Mouse (Mus musculus): Measurements from ENCODE around the gene Fancg. TPM values are rescaled to one million over a fixed set of nuclear protein-coding genes. Genes with fewer than 3 reads are reported as not detected.
"Not testable (repeated sequence)": the region's sequence is repeated elsewhere in the genome, so short reads cannot be mapped to it uniquely, and the experiment has no call there.

Fancg gene
- polyA plus RNA-seq, 1 experiment from 2014 or later = 11.5 TPM

DNA sequence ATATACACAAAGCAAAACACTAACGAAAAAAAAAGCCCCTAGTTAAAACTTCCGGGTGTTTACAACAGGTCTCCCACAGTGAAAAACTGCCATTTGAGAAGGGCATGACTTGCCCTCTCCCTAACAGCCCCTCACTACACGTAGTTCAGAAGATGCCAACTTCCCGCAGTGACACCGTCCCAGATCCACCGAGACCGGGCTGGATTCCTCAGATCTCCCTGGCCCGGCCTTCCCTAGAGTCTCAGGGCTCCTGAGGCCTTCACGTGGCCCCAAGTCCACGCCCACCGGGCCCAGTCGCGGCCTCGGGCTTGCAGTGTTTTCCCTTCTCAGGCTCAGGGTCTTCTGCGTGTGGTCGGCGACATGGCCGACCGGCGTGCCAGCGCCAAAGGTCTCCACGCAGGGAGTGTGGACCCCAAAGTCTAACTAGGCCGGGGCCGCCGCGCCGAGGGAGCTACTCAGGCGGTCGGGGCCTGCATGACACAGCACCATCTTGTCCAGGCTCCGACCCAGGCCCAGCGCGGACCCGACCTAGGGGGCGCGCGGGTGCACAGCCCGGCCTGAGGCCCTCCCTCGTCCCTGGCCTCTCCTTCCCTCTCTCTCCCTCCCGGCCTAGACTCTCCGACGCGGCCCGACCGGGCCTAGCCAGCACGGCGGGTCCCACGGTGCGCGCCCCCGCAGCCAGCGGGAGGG lies 10.7 kb downstream of the Fancg start:
- Histone ChIP-seq H3K4me3 (ENCODE audit: low read depth, low read length) (peak overlapping the region; percentile 95), H3K36me3 (ENCODE audit: control insufficient read depth, insufficient read depth, low read length) (peaks cover 5% of the 10 kb centered on the region; the same call in 1 of the 2 replicates), H3K9ac (ENCODE audit: low read depth, low read length) (peak overlapping the region; percentile 97), H3K4me1 (ENCODE audit: control insufficient read depth, insufficient read depth, low read length) (peaks cover 12% of the 10 kb centered on the region; the same call in 1 of the 2 replicates), H3K9me3 (replicated peaks; ENCODE audit: control insufficient read depth, low read length) (no peaks in the 10 kb centered on the region), H3K27ac (ENCODE audit: low read depth, low read length) (peak overlapping the region; percentile 100), H3K4me2 (peak overlapping the region; percentile 91), H3K27me3 (ENCODE audit: control insufficient read depth, insufficient read depth, low read length) (no peaks in the 10 kb centered on the region)
- ATAC-seq (replicated peaks; ENCODE audit: insufficient number of reproducible peaks, low FRiP score, low TSS enrichment) = peak; percentile 78
- 0% methylated on average over 51 of the region's 51 CpGs for WGBS (ENCODE audit: insufficient replicate concordance)

DNA sequence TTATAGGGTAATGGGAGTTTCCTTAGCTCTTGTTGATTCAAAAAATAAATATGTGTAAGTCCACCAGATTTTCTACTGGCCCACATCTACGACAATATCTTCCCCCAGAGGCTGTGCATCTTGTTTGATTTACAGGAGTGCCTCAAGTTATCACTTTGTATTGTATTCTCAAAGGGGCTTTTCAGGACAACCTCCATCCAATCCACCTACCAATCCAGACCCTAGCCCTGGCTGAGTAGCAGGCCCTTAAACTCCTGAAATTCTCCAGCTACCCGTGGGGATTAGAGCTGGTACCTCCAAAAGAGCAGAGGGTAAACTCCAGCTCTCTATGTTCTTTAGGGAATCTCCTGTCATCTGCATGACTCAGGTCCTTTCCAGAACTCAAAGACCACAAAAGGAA lies 12.3 kb downstream of the Fancg start:
- H3K4me2 ChIP-seq = peak overlapping the region; percentile 91
- WGBS (ENCODE audit: insufficient replicate concordance) = 46% methylated on average over 2 of the region's 2 CpGs
- H3K9me3 ChIP-seq (replicated peaks; ENCODE audit: control insufficient read depth, low read length) = no peaks in the 10 kb centered on the region
- H3K4me3 ChIP-seq (ENCODE audit: low read depth, low read length) = peak overlapping the region; percentile 95
- H3K27ac ChIP-seq (ENCODE audit: low read depth, low read length) = peak overlapping the region; percentile 67
- peak overlapping the region; percentile 29; the same call in 1 of the 2 replicates for H3K9ac ChIP-seq (ENCODE audit: low read depth, low read length)
- no peak for ATAC-seq (replicated peaks; ENCODE audit: insufficient number of reproducible peaks, low FRiP score, low TSS enrichment)
- peaks cover 12% of the 10 kb centered on the region; the same call in 1 of the 2 replicates for H3K4me1 ChIP-seq (ENCODE audit: control insufficient read depth, insufficient read depth, low read length)
- H3K36me3 ChIP-seq (ENCODE audit: control insufficient read depth, insufficient read depth, low read length) = peaks cover 14% of the 10 kb centered on the region
- no peaks in the 10 kb centered on the region for H3K27me3 ChIP-seq (ENCODE audit: control insufficient read depth, insufficient read depth, low read length)

GRCm38 (mm10) chr4:42988296-42988695 lies 22.0 kb downstream of the Fancg start:
- no peak for ATAC-seq (replicated peaks; ENCODE audit: insufficient number of reproducible peaks, low FRiP score, low TSS enrichment)

GRCm38 (mm10) chr4:42980467-42980866 lies 29.8 kb downstream of the Fancg start:
- not testable (repeated sequence) for H3K9me3 ChIP-seq (replicated peaks; ENCODE audit: control insufficient read depth, low read length); H3K9ac ChIP-seq (ENCODE audit: low read depth, low read length); ATAC-seq (replicated peaks; ENCODE audit: insufficient number of reproducible peaks, low FRiP score, low TSS enrichment); H3K4me1 ChIP-seq (ENCODE audit: control insufficient read depth, insufficient read depth, low read length); H3K27ac ChIP-seq (ENCODE audit: low read depth, low read length); H3K4me3 ChIP-seq (ENCODE audit: low read depth, low read length); H3K27me3 ChIP-seq (ENCODE audit: control insufficient read depth, insufficient read depth, low read length); H3K4me2 ChIP-seq
- peaks cover 41% of the 10 kb centered on the region for H3K36me3 ChIP-seq (ENCODE audit: control insufficient read depth, insufficient read depth, low read length)
- WGBS (ENCODE audit: insufficient replicate concordance) = 89% methylated on average over 7 of the region's 8 CpGs

More at GRCm38 (mm10) chr4:42988296-42988695, 22.0 kb downstream of the Fancg start:
- H3K9ac ChIP-seq (ENCODE audit: low read depth, low read length) = no peak overlapping the region
- H3K4me2 ChIP-seq = no peak overlapping the region
- H3K36me3 ChIP-seq (ENCODE audit: control insufficient read depth, insufficient read depth, low read length) = peaks cover 56% of the 10 kb centered on the region
- H3K27ac ChIP-seq (ENCODE audit: low read depth, low read length) = no peak overlapping the region
- H3K27me3 ChIP-seq (ENCODE audit: control insufficient read depth, insufficient read depth, low read length) = no peaks in the 10 kb centered on the region
- no peak overlapping the region for H3K4me3 ChIP-seq (ENCODE audit: low read depth, low read length)
- H3K9me3 ChIP-seq (replicated peaks; ENCODE audit: control insufficient read depth, low read length) = no peaks in the 10 kb centered on the region
- H3K4me1 ChIP-seq (ENCODE audit: control insufficient read depth, insufficient read depth, low read length) = no peaks in the 10 kb centered on the region
- 78% methylated on average over 1 of the region's 1 CpGs for WGBS (ENCODE audit: insufficient replicate concordance)

- Histone ChIP-seq H3K9me3 (replicated peaks; ENCODE audit: control insufficient read depth, low read length) (no peaks in the 10 kb centered on the region), H3K27me3 (ENCODE audit: control insufficient read depth, insufficient read depth, low read length) (no peaks in the 10 kb centered on the region), H3K4me1 (ENCODE audit: control insufficient read depth, insufficient read depth, low read length) (peaks cover 5% of the 10 kb centered on the region; the same call in 1 of the 2 replicates), H3K4me3 (ENCODE audit: low read depth, low read length) (no peak overlapping the region), H3K9ac (ENCODE audit: low read depth, low read length) (no peak overlapping the region), H3K27ac (ENCODE audit: low read depth, low read length) (no peak overlapping the region), H3K4me2 (no peak overlapping the region), H3K36me3 (ENCODE audit: control insufficient read depth, insufficient read depth, low read length) (peaks cover 23% of the 10 kb centered on the region)
- no peak for ATAC-seq (replicated peaks; ENCODE audit: insufficient number of reproducible peaks, low FRiP score, low TSS enrichment)
- WGBS (ENCODE audit: insufficient replicate concordance) = 94% methylated on average over 4 of the region's 4 CpGs
Observed at GRCm38 (mm10) chr4:42978062-42978461, 32.2 kb downstream of the Fancg start.

DNA sequence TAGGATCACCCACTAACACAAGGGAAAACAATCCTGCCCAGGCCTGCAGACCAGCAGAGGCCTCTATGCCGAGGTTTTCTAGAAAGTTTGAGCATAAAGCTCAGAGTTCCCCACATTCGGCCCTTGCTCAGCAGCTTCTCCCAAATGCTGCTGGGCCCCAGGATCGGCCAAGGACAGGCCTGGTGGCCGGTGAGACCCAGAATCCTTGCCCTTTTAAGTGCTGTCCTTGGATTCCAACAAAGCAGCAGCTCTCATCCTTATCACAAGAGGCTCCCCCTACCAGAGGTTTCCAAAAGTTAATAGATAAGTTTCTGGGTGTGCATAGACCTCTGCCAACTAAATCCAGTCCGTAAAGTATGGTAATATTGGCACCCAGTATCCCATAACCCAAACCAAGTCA lies 36.4 kb downstream of the Fancg start:
- WGBS (ENCODE audit: insufficient replicate concordance) = 54% methylated on average over 5 of the region's 5 CpGs
- Histone ChIP-seq H3K9ac (ENCODE audit: low read depth, low read length) (no peak overlapping the region), H3K27ac (ENCODE audit: low read depth, low read length) (no peak overlapping the region), H3K4me2 (no peak overlapping the region), H3K36me3 (ENCODE audit: control insufficient read depth, insufficient read depth, low read length) (peaks cover 10% of the 10 kb centered on the region), H3K9me3 (replicated peaks; ENCODE audit: control insufficient read depth, low read length) (no peaks in the 10 kb centered on the region), H3K4me3 (ENCODE audit: low read depth, low read length) (no peak overlapping the region), H3K27me3 (ENCODE audit: control insufficient read depth, insufficient read depth, low read length) (no peaks in the 10 kb centered on the region), H3K4me1 (ENCODE audit: control insufficient read depth, insufficient read depth, low read length) (peaks cover 6% of the 10 kb centered on the region; the same call in 1 of the 2 replicates)
- ATAC-seq (replicated peaks; ENCODE audit: insufficient number of reproducible peaks, low FRiP score, low TSS enrichment) = no peak

GRCm38 (mm10) chr4:42972952-42973351 lies 37.4 kb downstream of the Fancg start:
- Histone ChIP-seq H3K27ac (ENCODE audit: low read depth, low read length) (no peak overlapping the region), H3K36me3 (ENCODE audit: control insufficient read depth, insufficient read depth, low read length) (0 out of 2 replicates have a peak, but pooled peaks cover 3% of the 10 kb centered on the region), H3K4me3 (ENCODE audit: low read depth, low read length) (no peak overlapping the region), H3K9me3 (replicated peaks; ENCODE audit: control insufficient read depth, low read length) (no peaks in the 10 kb centered on the region), H3K27me3 (ENCODE audit: control insufficient read depth, insufficient read depth, low read length) (no peaks in the 10 kb centered on the region), H3K4me1 (ENCODE audit: control insufficient read depth, insufficient read depth, low read length) (peaks cover 6% of the 10 kb centered on the region; the same call in 1 of the 2 replicates), H3K9ac (ENCODE audit: low read depth, low read length) (no peak overlapping the region), H3K4me2 (no peak overlapping the region)
- WGBS (ENCODE audit: insufficient replicate concordance) = 61% methylated on average over 4 of the region's 4 CpGs
- ATAC-seq (replicated peaks; ENCODE audit: insufficient number of reproducible peaks, low FRiP score, low TSS enrichment) = no peak

- H3K27ac ChIP-seq (ENCODE audit: low read depth, low read length) = no peak within 1 kb of the TSS
- no peaks in the 10 kb centered on the region for H3K9me3 ChIP-seq (replicated peaks; ENCODE audit: control insufficient read depth, low read length)
- H3K36me3 ChIP-seq (ENCODE audit: control insufficient read depth, insufficient read depth, low read length) = no peaks in the 10 kb centered on the region
- no peaks in the 10 kb centered on the region for H3K27me3 ChIP-seq (ENCODE audit: control insufficient read depth, insufficient read depth, low read length)
- peaks cover 10% of the 10 kb centered on the region for H3K4me1 ChIP-seq (ENCODE audit: control insufficient read depth, insufficient read depth, low read length)
- 78% methylated on average over 4 of the region's 4 CpGs for WGBS (ENCODE audit: insufficient replicate concordance)
- no peak within 1 kb of the TSS for H3K9ac ChIP-seq (ENCODE audit: low read depth, low read length)
- ATAC-seq (replicated peaks; ENCODE audit: insufficient number of reproducible peaks, low FRiP score, low TSS enrichment) = no peak
- H3K4me2 ChIP-seq = no peak within 1 kb of the TSS
- no peak within 1 kb of the TSS for H3K4me3 ChIP-seq (ENCODE audit: low read depth, low read length)
Observed at GRCm38 (mm10) chr4:42969304-42969703, 41.0 kb downstream of the Fancg start, which contains the start of gene 1700022I11Rik. TSS of gene 1700022I11Rik (plus strand) at chr4:42969604.

Measured in heart, embryonic 11.5 days (tissue).